Mouse (Mus musculus) adrenal gland, postnatal 36 days (tissue): ENCODE results near the gene Hmcn2. TPM values are rescaled to one million over a fixed set of nuclear protein-coding genes. Genes with fewer than 3 reads are reported as not detected.

Source experiments
- DNase-seq, 2 experiments: peaks; one replicate each; pipeline ENCODE4 v3.0.0; 2021; ENCODE audit warnings: mixed read lengths in 1 of 2
- total RNA-seq, 2 experiments: library from RNA; stranded (reverse); gene quantifications; 2 replicates each; pipeline ENCODE4 v1.2.3; 2021

Gene Hmcn2
- total RNA-seq, 2 experiments from 2014 or later: 1.7 to 1.9 TPM

DNA sequence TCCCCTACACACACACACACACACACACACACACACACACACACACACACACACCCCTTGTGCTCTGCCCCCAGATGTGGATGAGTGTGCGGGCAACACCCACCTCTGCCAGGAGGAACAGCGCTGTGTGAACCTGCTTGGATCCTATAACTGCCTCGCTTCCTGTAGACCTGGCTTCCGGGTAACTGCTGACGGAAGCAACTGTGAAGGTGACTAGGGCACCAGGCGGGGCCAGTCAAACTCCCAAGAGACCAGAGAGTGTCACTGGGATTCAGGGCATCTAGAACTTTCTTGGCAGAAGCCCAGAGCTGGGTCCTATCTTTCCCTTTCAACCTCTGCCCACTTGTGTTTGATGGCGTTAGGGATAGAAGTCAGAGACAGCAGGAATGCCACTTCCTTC lies 141.2 kb downstream of the Hmcn2 start:
- DNase-seq: no peak

DNA sequence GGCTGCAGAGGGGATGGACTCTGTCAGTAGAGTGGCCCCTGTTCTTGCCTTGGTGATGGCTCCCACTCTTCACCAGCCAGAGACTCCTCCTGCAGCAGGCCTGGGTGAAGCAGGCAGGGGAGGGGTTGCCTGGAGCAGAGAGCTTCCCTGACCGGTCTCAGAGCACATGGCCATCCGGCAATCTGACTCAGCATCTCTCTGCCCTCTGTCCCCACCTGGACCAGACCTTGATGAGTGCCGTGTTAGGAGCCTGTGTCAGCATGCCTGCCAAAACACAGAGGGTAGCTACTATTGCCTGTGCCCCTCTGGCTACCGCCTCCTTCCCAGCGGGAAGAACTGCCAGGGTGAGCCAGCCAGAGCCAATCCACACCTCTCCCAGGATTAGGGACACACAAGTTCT lies 144.2 kb downstream of the Hmcn2 start:
- DNase-seq: no peak

GRCm38 (mm10) chr2:31458989-31459936 lies 145.0 kb downstream of the Hmcn2 start:
- DNase-seq: no peak

GRCm38 (mm10) chr2:31460025-31460571 lies 145.9 kb downstream of the Hmcn2 start:
- DNase-seq: peak; percentile 40 to 62

- DNase-seq: no peak
Observed at GRCm38 (mm10) chr2:31460920-31461319, 146.7 kb downstream of the Hmcn2 start.

GRCm38 (mm10) chr2:31462051-31462450 lies 147.8 kb downstream of the Hmcn2 start:
- DNase-seq: no peak

GRCm38 (mm10) chr2:31463253-31463652 lies 149.0 kb downstream of the Hmcn2 start:
- no peak for DNase-seq

DNA sequence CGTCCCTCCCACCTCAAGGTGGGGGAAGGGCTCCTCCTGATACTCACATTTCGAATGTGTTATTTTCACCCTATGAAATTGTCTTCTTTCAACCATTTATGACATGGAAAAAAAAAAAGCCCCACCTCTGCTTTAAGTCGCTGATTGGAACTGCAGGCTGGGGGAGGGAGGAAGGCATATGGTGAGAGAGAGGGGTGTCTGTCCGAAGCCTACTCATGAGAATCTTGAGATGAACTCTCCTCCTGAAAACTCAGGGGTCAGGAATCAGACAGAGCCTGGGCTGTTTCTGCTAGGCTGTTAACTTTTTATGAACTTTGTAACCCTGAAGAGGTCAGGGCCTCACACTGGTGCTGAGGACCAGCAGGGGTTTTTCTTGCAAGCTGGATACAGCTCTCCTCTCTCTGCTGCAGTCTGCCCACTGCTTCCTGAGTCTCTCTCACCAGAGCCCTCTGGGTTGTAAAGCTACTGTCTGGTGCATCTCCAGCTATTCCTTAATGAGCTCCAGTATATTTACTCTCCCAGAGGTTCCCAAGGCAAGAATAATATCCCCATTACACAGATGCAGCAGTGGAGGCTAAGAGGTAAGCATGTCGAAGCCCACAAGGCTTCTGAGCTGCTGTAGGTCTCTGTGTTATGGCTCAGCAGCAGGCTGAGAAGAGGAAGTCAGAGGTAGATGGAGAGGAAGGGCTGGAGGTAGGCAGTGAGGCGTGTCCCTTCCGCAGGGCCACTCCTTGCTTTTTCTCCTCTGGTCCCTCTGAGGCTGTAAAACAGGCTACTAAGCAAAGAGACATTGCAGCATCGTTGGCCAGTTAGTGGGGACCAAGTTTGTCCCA lies 149.7 kb downstream of the Hmcn2 start:
- DNase-seq: no peak

DNA sequence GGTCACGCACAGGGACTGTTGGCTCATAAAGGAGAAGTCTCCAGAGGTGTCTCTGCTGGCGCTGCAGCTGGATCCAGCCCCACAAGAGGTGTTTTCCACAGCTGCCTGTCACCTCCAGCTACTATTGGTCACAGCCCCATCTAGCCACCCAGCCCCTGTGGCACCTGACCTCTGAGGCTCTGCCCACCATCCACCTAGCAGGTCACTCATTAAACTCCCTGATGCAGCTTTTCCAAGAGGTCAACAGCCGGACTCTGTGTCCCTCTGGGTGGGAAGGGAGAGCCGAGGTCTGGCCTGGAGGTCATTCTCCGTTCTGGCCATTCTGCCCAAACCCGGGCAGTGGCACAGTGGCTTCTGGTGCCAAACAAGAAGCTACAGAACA lies 150.3 kb downstream of the Hmcn2 start:
- no peak for DNase-seq

DNA sequence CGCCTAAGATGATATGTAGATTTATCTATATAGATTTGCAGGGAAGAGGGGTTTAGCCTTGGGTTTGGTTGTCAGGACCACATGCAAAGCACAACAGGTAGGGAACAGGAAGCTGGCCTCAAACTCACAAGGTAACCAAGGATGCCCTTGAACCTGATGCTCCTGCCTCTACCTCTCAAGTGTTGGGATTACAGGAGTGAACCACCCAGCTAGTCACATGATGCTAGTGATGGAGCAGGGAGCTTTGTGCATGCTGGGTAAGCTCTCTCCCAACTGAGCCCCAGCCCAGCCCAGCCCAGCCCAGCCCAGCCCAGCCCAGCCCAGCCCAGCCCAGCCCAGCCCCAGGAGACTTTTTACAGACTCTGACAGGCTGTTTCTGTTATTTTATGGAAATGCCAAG lies 153.2 kb downstream of the Hmcn2 start:
- no peak for DNase-seq

GRCm38 (mm10) chr2:31468857-31469256 lies 154.6 kb downstream of the Hmcn2 start:
- no peak for DNase-seq

DNA sequence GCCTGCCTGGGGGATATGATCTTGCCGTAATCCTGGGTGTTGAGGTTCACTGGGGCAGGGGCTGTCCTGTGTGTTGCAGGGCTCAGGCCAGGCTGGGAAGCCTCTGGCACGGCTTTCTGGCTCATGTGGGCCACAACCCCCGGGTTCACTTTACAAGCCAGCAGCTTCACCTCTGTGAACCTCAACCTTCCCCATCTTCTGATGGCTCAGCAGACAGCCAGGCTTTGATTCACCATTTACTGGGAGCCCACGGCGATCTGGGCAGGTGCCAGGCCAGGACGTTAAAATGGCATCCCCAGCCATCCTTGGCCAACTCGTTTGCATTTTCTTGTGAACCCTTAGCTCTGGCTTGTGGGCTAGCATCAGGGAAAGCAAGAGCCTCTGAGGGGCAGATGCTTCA lies 155.3 kb downstream of the Hmcn2 start:
- DNase-seq: no peak

GRCm38 (mm10) chr2:31469931-31470682 lies 155.9 kb downstream of the Hmcn2 start, which contains the start of gene Ass1:
Gene Ass1 (plus strand): TSS chr2:31470207.
- peak; percentile 85 to 91 for DNase-seq

DNA sequence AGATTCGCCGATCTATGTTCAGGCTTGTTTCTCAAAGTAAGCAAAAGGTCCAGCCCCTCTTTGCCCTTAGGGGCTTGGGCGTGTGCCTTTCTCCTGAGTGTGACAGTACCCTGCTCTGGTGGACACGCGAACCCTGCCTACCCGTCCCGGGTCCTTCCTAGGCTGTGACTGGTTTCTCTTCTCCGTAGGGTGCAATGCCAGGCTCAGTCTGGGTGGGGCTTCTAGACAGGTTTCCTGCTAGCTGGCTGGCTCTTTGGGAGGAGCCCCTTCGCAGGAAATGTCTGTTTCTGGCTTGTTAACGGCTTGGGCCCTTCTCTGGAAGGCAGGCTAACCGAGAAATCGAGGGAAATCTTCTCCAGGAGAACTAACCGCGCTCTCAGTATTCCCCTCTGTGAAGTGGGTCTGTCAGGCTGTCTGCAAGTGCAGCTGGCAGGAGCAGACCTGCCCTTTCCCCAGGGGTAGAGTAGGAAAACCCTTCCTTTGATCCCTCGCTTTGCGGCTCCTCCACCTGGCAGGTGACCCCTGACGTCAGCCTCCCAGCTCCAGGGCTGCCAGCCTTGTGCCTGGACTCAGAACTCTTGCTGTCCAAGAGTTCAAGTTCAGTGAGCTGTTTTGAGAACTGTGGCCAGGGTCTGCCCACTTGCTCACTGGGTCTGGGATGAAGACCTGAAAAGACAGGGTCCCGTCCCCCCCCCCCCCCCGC lies 156.6 kb downstream of the Hmcn2 start:
- peak in 1 of 2 experiments; percentile 22 for DNase-seq

- DNase-seq: no peak
Observed at GRCm38 (mm10) chr2:31471611-31472010, 157.4 kb downstream of the Hmcn2 start.

DNA sequence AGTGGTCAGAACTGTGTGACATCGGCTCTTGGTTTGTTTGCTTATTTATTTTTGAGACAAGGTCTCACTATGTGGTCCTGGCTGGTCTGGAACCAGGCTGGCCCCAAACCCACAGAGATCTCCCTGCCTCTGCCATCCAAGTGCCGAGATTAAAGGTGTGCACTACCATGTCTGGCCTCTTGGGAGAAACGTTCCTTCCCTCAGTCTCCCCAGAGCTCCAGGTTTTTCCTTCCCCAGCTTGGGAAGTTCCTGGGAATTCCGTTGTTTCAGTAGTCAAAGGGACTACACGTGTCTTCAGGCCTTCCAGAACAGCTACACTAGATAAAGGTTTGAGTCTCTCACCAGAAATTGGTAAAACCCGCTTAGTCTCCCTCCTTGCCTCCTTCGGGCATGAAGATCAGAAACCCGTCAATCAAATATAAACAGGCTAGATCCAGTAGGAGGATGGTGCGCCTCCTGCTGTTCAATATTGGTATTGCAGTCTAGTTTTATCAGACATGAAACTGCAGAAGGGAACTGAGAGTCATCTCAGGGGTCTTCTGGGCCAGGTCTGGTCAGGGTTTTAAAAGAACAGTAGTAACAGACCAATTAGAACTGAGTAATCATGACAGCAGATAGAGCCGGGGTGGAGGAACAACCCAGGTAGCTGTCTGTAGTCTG lies 158.3 kb downstream of the Hmcn2 start:
- peak in 1 of 2 experiments; percentile 55 for DNase-seq

DNA sequence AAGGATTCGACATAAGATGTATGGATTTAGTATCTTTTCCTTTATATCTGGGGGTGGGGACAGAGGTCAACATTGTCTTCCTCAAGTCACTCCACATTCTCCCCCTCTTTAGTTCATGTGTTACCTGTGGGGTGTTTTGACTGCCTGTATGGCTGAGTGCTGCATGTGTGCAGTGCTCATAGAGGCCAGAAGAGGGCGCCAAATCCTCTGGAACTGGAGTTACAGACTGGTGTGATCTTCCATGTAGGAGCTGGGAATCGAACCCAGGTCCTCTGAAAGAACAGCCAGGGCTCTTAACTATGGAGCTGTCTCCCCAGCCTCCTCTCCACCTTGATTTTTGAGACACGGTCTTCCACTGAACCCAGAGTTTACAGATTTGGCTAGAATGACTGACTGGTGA lies 159.7 kb downstream of the Hmcn2 start:
- no peak for DNase-seq

GRCm38 (mm10) chr2:31474686-31475085 lies 160.5 kb downstream of the Hmcn2 start:
- DNase-seq: peak; percentile 66 to 76

DNA sequence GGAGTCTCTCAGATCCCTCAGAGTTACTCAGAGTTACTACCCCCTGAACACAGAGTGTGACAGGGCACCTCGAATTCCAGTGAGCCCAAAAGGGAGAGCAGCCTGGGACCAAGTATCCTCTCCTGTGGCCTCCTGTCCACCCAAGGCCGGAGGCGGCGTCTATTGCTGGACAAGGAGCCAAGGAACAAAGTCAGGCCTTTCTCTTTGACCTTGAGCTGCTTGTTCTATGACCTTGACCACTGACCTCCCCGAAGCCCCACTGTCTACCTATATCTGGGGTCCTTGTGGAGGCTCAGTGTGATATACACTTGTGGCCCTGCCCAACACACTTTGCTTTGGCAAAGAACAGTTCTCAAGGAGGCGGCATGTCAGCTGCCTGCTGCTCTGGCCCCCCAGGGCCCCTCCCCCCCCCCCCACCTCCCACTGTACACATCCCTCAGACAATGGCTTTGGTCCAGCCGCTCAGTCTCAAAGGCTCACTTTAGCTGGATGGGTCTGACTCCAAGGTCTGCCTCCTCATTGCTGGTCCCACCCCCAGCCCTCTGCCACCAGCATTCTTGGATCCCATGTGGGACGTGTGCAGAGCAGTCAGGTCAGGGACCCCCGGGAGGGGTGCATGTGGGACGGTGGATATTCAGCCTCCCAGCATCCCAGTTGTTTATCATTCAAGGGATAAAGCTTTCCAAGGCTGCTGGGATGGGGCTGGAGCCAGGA lies 162.0 kb downstream of the Hmcn2 start:
- no peak for DNase-seq
